In the genomic region with DNA sequence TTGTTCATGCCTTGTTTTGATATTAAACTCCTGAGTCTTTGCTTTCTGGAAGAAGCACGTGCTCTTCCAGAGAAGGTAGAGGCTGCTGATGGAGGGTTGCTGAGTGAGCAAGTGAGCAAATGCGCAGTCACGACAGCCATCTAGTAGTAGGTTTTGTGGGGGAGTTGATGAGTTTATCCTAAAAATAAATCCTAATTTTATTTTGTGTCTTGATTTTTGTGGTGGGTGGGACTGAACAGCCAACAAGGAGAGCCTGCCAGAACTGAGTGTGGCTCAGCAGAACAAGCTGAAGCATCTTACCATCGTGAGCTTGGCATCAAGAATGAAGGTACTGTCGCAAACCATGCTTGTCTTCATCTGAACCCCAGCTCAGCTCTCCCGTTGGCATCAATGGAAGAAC, we compare ENCODE assay signal across 26 mouse cellular contexts. TPM values are rescaled to one million over a fixed set of nuclear protein-coding genes. Genes with fewer than 3 reads are reported as not detected.
DNase-seq lines count a peak whose midpoint lies in the region; ATAC-seq and TF ChIP-seq lines count a peak whose summit lies in the region.
"Had no signal": no experiment of that assay in that cellular context is flagged by ENCODE, and none has a peak within 500 bp of the region (broad histone marks: within the 10 kb centered on the region; RNA-seq: fewer than 3 reads in every experiment).

No protein-coding gene starts in this region.

- no peaks in the 10 kb centered on the region for H3K79me2 ChIP-seq in liver, adult 2 months (ENCODE audit: control insufficient read depth, insufficient read depth, low read length)

- DNase-seq in layer of hippocampus, adult 18-20 months (ENCODE audit: low spot score in 2 of 2): peak; percentile 16 to 60
- no peak for DNase-seq in layer of hippocampus, adult 8-10 months (ENCODE audit: low spot score in 2 of 2)
- DNase-seq in liver, adult 2 months (ENCODE audit: extremely low read depth, low read depth, low spot score): no peak
- no peak for DNase-seq in liver
- peak; percentile 24 to 56 for DNase-seq in right cerebral cortex, postnatal 36 days (ENCODE audit: low spot score in 2 of 2)
- DNase-seq: adrenal gland, postnatal 36 days; cerebellum, adult 11 months; cerebellum, adult 9-11 months; gastrocnemius, adult 2 months; heart, postnatal 4 days; kidney, adult 18-20 months; kidney, postnatal 4 days; lung, adult 18-20 months; lung, postnatal 10 days; thymus, adult 2 months; thymus, postnatal 4 days had no signal

- no peak overlapping the region for H3K4me2 ChIP-seq in heart, embryonic 12.5 days
- H3K4me2 ChIP-seq: hindbrain, embryonic 14.5 days; limb, embryonic 15.5 days; midbrain, embryonic 12.5 days; neural tube, embryonic 15.5 days had no signal

- no peak overlapping the region for H3K9ac ChIP-seq in liver, adult 2 months (ENCODE audit: low read depth, low read length)
- no peak overlapping the region for H3K9ac ChIP-seq in heart, embryonic 12.5 days
- H3K9ac ChIP-seq: hindbrain, embryonic 14.5 days; limb, embryonic 15.5 days; midbrain, embryonic 12.5 days; neural tube, embryonic 15.5 days had no signal

- TF ChIP-seq CTCF in liver, adult 2 months (IDR thresholded peaks at IDR 0.05; ENCODE audit: low read depth, low read length): no peak
- TF ChIP-seq CTCF in cortical plate, adult 2 months (IDR thresholded peaks at IDR 0.05; ENCODE audit: extremely low read depth, insufficient read depth, low read length): no peak

- no peak for TF ChIP-seq POLR2A in liver, adult 2 months (IDR thresholded peaks at IDR 0.05; ENCODE audit: extremely low read depth, insufficient read depth, low read length)
- TF ChIP-seq POLR2A in cortical plate, adult 2 months (IDR thresholded peaks at IDR 0.05; ENCODE audit: extremely low read depth, insufficient read depth, low read length): 0 out of 2 replicates have a peak, but pooled peaks have one; percentile 22

- no peak overlapping the region for H3K4me3 ChIP-seq in liver, adult 2 months (ENCODE audit: insufficient read depth, low read depth, low read length)
- no peak overlapping the region for H3K4me3 ChIP-seq in cortical plate, adult 2 months (ENCODE audit: insufficient read depth, low read length)
- H3K4me3 ChIP-seq in heart, embryonic 12.5 days: no peak overlapping the region
- H3K4me3 ChIP-seq: embryonic facial prominence, embryonic 10.5 days; gastrocnemius, adult 2 months; limb, embryonic 15.5 days; midbrain, embryonic 12.5 days; neural tube, embryonic 15.5 days had no signal

- peaks cover 35% of the 10 kb centered on the region for H3K36me3 ChIP-seq in liver, adult 2 months (ENCODE audit: control insufficient read depth, insufficient read depth, low read length)
- H3K36me3 ChIP-seq in heart, embryonic 12.5 days: peaks cover 75% of the 10 kb centered on the region

- peak overlapping the region; percentile 75 for H3K27ac ChIP-seq in liver, adult 2 months (replicated peaks; ENCODE audit: insufficient read depth, low read depth, low read length)
- no peak overlapping the region for H3K27ac ChIP-seq in cortical plate, adult 2 months (ENCODE audit: insufficient read depth, low read length)
- no peak overlapping the region for H3K27ac ChIP-seq in heart, embryonic 12.5 days (ENCODE audit: poor library complexity, severe bottlenecking)
- H3K27ac ChIP-seq: embryonic facial prominence, embryonic 10.5 days; gastrocnemius, adult 2 months; hindbrain, embryonic 14.5 days; limb, embryonic 15.5 days; midbrain, embryonic 12.5 days; neural tube, embryonic 15.5 days had no signal

- peaks cover 33% of the 10 kb centered on the region for H3K4me1 ChIP-seq in liver, adult 2 months (ENCODE audit: control insufficient read depth, insufficient read depth, low read length)
- peaks cover 4% of the 10 kb centered on the region; the same call in 1 of the 2 replicates for H3K4me1 ChIP-seq in cortical plate, adult 2 months (ENCODE audit: control insufficient read depth, insufficient read depth, low read length)
- no peaks in the 10 kb centered on the region for H3K4me1 ChIP-seq in heart, embryonic 12.5 days (replicated peaks)
- H3K4me1 ChIP-seq: embryonic facial prominence, embryonic 10.5 days; midbrain, embryonic 12.5 days; neural tube, embryonic 15.5 days had no signal

- no peak for ATAC-seq in heart, embryonic 12.5 days (ENCODE audit: insufficient number of reproducible peaks, low FRiP score)
- ATAC-seq: CD4-positive, CD25-positive, alpha-beta regulatory T cell, adult 4 months; forebrain, embryonic 16.5 days; inflammation-experienced regulatory T-cells, adult 6 months had no signal

- WGBS in liver, adult 2 months: 48% methylated on average over 6 of the region's 6 CpGs
- WGBS in heart, embryonic 12.5 days: 90% methylated on average over 6 of the region's 6 CpGs

- H3K9me3 ChIP-seq in heart, embryonic 12.5 days (replicated peaks): no peaks in the 10 kb centered on the region
- H3K9me3 ChIP-seq: embryonic facial prominence, embryonic 10.5 days; limb, embryonic 15.5 days; midbrain, embryonic 12.5 days; neural tube, embryonic 15.5 days had no signal

- no peaks in the 10 kb centered on the region for H3K27me3 ChIP-seq in liver, adult 2 months (ENCODE audit: control insufficient read depth, insufficient read depth, low read length)
- H3K27me3 ChIP-seq in heart, embryonic 12.5 days (replicated peaks): no peaks in the 10 kb centered on the region
- H3K27me3 ChIP-seq: limb, embryonic 15.5 days; midbrain, embryonic 12.5 days; neural tube, embryonic 15.5 days had no signal

RNA-seq across cellular contexts. Expression of a gene that starts 13.8 kb away (rescaled TPM):
- total RNA-seq in layer of hippocampus, adult 18-20 months (2021): 10 to 100 TPM; 19.5 to 21.1 TPM
- total RNA-seq in layer of hippocampus, adult 8-10 months (2022): 10 to 100 TPM; 18.7 to 21.5 (median 19.8) TPM
- total RNA-seq in liver, adult 2 months (2014; rRNA removed): 5.0 and 6.0 TPM in 2 replicates
- polyA plus RNA-seq in liver, adult 2 months (2012; rRNA removed): 13.4 and 20.2 TPM in 2 replicates
- polyA plus RNA-seq in cortical plate, adult 2 months (2012; rRNA removed): 36.5 and 38.7 TPM in 2 replicates
- 28.6 and 32.6 TPM in 2 replicates for polyA plus RNA-seq in heart, embryonic 12.5 days (2016; fragmentation: Nextera tagmentation; extraction: Ambion mirVana)

RNA-seq across cellular contexts. Expression of a gene that starts 14.1 kb away (rescaled TPM):
- total RNA-seq in layer of hippocampus, adult 18-20 months (2021): 10 to 100 TPM; 47.3 to 48.9 TPM
- total RNA-seq in layer of hippocampus, adult 8-10 months (2022): 10 to 100 TPM; 47.4 to 55.5 (median 49.3) TPM
- total RNA-seq in liver, adult 2 months (2014; rRNA removed): 3.8 and 5.3 TPM in 2 replicates
- polyA plus RNA-seq in liver, adult 2 months (2012; rRNA removed): 4.7 TPM in 2 replicates
- 72.4 and 74.9 TPM in 2 replicates for polyA plus RNA-seq in cortical plate, adult 2 months (2012; rRNA removed)
- polyA plus RNA-seq in heart, embryonic 12.5 days (2016; fragmentation: Nextera tagmentation; extraction: Ambion mirVana): 83.5 and 89.5 TPM in 2 replicates

Comparison
In these comparisons a context has a peak if more than half of its experiments do, and no peak if none do; other contexts are left out.
1. DNase-seq: peak in layer of hippocampus, adult 18-20 months (2 of 2) and right cerebral cortex, postnatal 36 days (2 of 2); none in layer of hippocampus, adult 8-10 months (0 of 2), liver, adult 2 months (single experiment) and liver (single experiment).